Mouse (Mus musculus) urinary bladder, adult 2 months (tissue): ENCODE measurements around the gene Gm904. TPM values are rescaled to one million over a fixed set of nuclear protein-coding genes. Genes with fewer than 3 reads are reported as not detected.
"Not testable (repeated sequence)": the region's sequence is repeated elsewhere in the genome, so short reads cannot be mapped to it uniquely, and the experiment has no call there.

Source experiments
- DNase-seq: peaks from one replicate; pipeline ENCODE4 v3.0.0; 2022; ENCODE audit warnings: low spot score
- polyA plus RNA-seq: library from polyadenylated mRNA; depleted of rRNA; stranded (reverse); fragments of >200 nt; gene quantifications from 2 replicates; pipeline ENCODE4 v1.2.3, GENCODE M21; 2012; rRNA removed

Gm904 gene
- polyA plus RNA-seq = not detected in 2 replicates

DNA sequence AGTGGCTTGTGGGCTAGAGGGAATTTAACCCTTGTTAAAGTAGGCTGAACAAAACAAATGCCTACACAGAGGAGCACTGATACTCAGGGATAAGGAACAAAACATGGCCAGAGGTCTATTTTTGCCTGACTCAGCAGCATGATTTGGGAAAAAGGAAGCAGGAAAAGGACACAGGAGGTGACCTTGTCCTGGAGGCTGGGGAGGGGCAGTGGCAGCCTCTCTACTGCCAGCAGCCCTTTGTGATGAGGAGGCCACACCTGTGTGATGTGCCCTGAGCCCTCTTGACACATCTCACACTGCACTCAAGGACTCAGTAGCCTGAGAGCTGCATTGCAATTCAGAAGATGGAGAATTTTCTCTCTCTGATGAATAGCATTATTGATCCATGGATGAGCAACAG, at the start of gene Gm904:
Gene Gm904 (plus strand): TSS at position 301 of the 400 bp plus-strand sequence.
- DNase-seq = not testable (repeated sequence)

DNA sequence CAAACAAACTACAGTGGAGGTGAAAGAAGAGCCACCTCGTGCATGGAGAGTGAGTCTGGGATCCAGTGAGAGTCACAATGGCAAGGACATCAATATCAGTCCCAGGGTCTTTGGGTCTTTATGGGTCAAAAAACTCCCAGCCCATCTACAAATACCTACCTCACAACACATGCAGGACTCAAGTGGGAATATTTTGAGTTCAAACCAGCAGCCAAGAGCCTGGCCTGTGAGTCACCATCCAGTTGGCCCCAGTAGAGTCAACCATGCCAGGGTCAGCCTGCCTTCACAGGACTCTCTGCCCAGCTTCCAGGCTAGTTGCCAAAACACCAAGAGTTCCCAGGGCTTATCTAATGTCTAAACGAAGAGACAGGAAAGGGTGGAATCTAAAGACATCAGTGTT, 5.7 kb downstream of the Gm904 start:
- DNase-seq = not testable (repeated sequence)

Other genes with a start within 250 kb of the Gm904 start
- gene Fbxw17, start 225.4 kb upstream of the Gm904 start, polyA plus RNA-seq = 28.7 and 31.7 TPM in 2 replicates
- not detected in 2 replicates for gene Gm47429, start 199.3 kb upstream of the Gm904 start, polyA plus RNA-seq
- gene Nutm2, start 175.9 kb upstream of the Gm904 start, polyA plus RNA-seq = not detected in 2 replicates
- not detected in 2 replicates for gene Gm8765, start 55.1 kb downstream of the Gm904 start, polyA plus RNA-seq